Mouse (Mus musculus) embryonic facial prominence, embryonic 12.5 days (tissue): ENCODE data around the gene Smim4. TPM values are rescaled to one million over a fixed set of nuclear protein-coding genes. Genes with fewer than 3 reads are reported as not detected.

Source experiments
- ATAC-seq: fragments of 200-750 bp; cut with Nextera tagmentation; 2 replicates; pipeline ENCODE4 v1.8.0; 2017; ENCODE audit not compliant: insufficient number of reproducible peaks, insufficient read depth, low FRiP score, low TSS enrichment
- H3K27ac ChIP-seq: fragments of 300-500 bp; sonication (generic); 2 replicates; pipeline ENCODE4 v1.5.1; 2016; ENCODE audit warnings: mild to moderate bottlenecking
- H3K27me3 ChIP-seq: fragments of 300-500 bp; sonication (generic); 2 replicates; pipeline ENCODE4 v1.6.1; 2016; ENCODE audit warnings: mild to moderate bottlenecking, moderate library complexity
- H3K36me3 ChIP-seq: fragments of 300-500 bp; sonication (generic); 2 replicates; pipeline ENCODE4 v1.6.1; 2016; ENCODE audit warnings: mild to moderate bottlenecking
- H3K4me1 ChIP-seq: fragments of 300-500 bp; sonication (generic); 2 replicates; pipeline ENCODE4 v1.6.1; 2016
- H3K4me2 ChIP-seq: fragments of 300-500 bp; sonication (generic); replicated peaks from 2 replicates; pipeline ENCODE4 v1.6.1; 2016; ENCODE audit warnings: mild to moderate bottlenecking, moderate library complexity
- H3K4me3 ChIP-seq: fragments of 300-500 bp; sonication (generic); 2 replicates; pipeline ENCODE4 v1.5.1; 2016; ENCODE audit warnings: mild to moderate bottlenecking
- H3K9ac ChIP-seq: fragments of 300-500 bp; sonication (generic); 2 replicates; pipeline ENCODE4 v1.6.1; 2016; ENCODE audit warnings: mild to moderate bottlenecking, moderate library complexity
- H3K9me3 ChIP-seq: fragments of 300-500 bp; sonication (generic); 2 replicates; pipeline ENCODE4 v1.6.1; 2016; ENCODE audit warnings: mild to moderate bottlenecking, moderate library complexity
- WGBS: fragments of 180-500 bp; shearing (Covaris S2); methylation state at CpG from one replicate; pipeline ENCODE4 v1.1.7; 2016; 5-methylcytosine and 5-hydroxymethylcytosine counted together
- polyA plus RNA-seq: library from polyadenylated mRNA; unstranded; fragments of >200 nt; fragmentation: Nextera tagmentation; extraction: Ambion mirVana; gene quantifications from 2 replicates; pipeline ENCODE4 v1.2.1, GENCODE M21; 2016

Gene Smim4
- polyA plus RNA-seq, 1 experiment from 2014 or later, result 59.1 TPM

- no peak overlapping the region for H3K27ac ChIP-seq
- no peaks in the 10 kb centered on the region for H3K27me3 ChIP-seq
- no peak overlapping the region for H3K4me3 ChIP-seq
- no peaks in the 10 kb centered on the region for H3K9me3 ChIP-seq
- H3K36me3 ChIP-seq, result peaks cover 6% of the 10 kb centered on the region
- H3K4me2 ChIP-seq, result no peak overlapping the region
- no peak for ATAC-seq
- WGBS, result 62% methylated on average over 7 of the region's 7 CpGs
- H3K4me1 ChIP-seq, result peaks cover 9% of the 10 kb centered on the region
- no peak overlapping the region for H3K9ac ChIP-seq
Observed at GRCm38 (mm10) chr14:31165458-31165857, 36.7 kb upstream of the Smim4 start.

- Histone ChIP-seq H3K4me3 (no peak overlapping the region), H3K27ac (no peak overlapping the region), H3K4me1 (peaks cover 9% of the 10 kb centered on the region), H3K4me2 (no peak overlapping the region), H3K9me3 (no peaks in the 10 kb centered on the region), H3K36me3 (0 out of 2 replicates have a peak, but pooled peaks cover 1% of the 10 kb centered on the region), H3K9ac (no peak overlapping the region), H3K27me3 (no peaks in the 10 kb centered on the region)
- WGBS, result 62% methylated on average over 2 of the region's 2 CpGs
- no peak for ATAC-seq
Observed at GRCm38 (mm10) chr14:31165010-31165409, 36.3 kb upstream of the Smim4 start.

GRCm38 (mm10) chr14:31164067-31164466 is 35.3 kb upstream of the Smim4 start:
- H3K9me3 ChIP-seq, result no peaks in the 10 kb centered on the region
- WGBS, result 79% methylated on average over 8 of the region's 8 CpGs
- no peak for ATAC-seq
- peaks cover 9% of the 10 kb centered on the region for H3K4me1 ChIP-seq
- H3K4me3 ChIP-seq, result no peak overlapping the region
- H3K36me3 ChIP-seq, result no peaks in the 10 kb centered on the region
- H3K27ac ChIP-seq, result no peak overlapping the region
- no peaks in the 10 kb centered on the region for H3K27me3 ChIP-seq
- H3K4me2 ChIP-seq, result no peak overlapping the region
- no peak overlapping the region for H3K9ac ChIP-seq

- Histone ChIP-seq H3K27me3 (no peaks in the 10 kb centered on the region), H3K36me3 (no peaks in the 10 kb centered on the region), H3K4me3 (no peak overlapping the region), H3K4me1 (peaks cover 6% of the 10 kb centered on the region), H3K27ac (no peak overlapping the region), H3K4me2 (no peak overlapping the region), H3K9me3 (no peaks in the 10 kb centered on the region), H3K9ac (no peak overlapping the region)
- no peak for ATAC-seq
- 74% methylated on average over 10 of the region's 10 CpGs for WGBS
Observed at GRCm38 (mm10) chr14:31161638-31162037, 32.9 kb upstream of the Smim4 start.

GRCm38 (mm10) chr14:31161191-31161590 is 32.4 kb upstream of the Smim4 start:
- ATAC-seq, result no peak
- no peaks in the 10 kb centered on the region for H3K9me3 ChIP-seq
- 91% methylated on average over 7 of the region's 7 CpGs for WGBS
- H3K27ac ChIP-seq, result no peak overlapping the region
- no peak overlapping the region for H3K9ac ChIP-seq
- H3K36me3 ChIP-seq, result no peaks in the 10 kb centered on the region
- peaks cover 1% of the 10 kb centered on the region for H3K4me1 ChIP-seq
- no peak overlapping the region for H3K4me2 ChIP-seq
- H3K27me3 ChIP-seq, result no peaks in the 10 kb centered on the region
- H3K4me3 ChIP-seq, result no peak overlapping the region

GRCm38 (mm10) chr14:31160196-31161150 is 31.7 kb upstream of the Smim4 start:
- H3K9me3 ChIP-seq, result no peaks in the 10 kb centered on the region
- 75% methylated on average over 27 of the region's 27 CpGs for WGBS
- H3K27ac ChIP-seq, result no peak overlapping the region
- H3K4me1 ChIP-seq, result no peaks in the 10 kb centered on the region
- H3K9ac ChIP-seq, result no peak overlapping the region
- H3K4me3 ChIP-seq, result no peak overlapping the region
- H3K4me2 ChIP-seq, result no peak overlapping the region
- no peaks in the 10 kb centered on the region for H3K36me3 ChIP-seq
- no peak; the same call in 1 of the 2 replicates for ATAC-seq
- no peaks in the 10 kb centered on the region for H3K27me3 ChIP-seq

- Histone ChIP-seq H3K27me3 (no peaks in the 10 kb centered on the region), H3K9ac (no peak overlapping the region), H3K36me3 (peaks cover 23% of the 10 kb centered on the region), H3K4me1 (no peaks in the 10 kb centered on the region), H3K9me3 (no peaks in the 10 kb centered on the region), H3K4me3 (no peak overlapping the region), H3K27ac (no peak overlapping the region), H3K4me2 (no peak overlapping the region)
- WGBS, result 91% methylated on average over 11 of the region's 11 CpGs
- no peak for ATAC-seq
Observed at GRCm38 (mm10) chr14:31145694-31146093, 16.9 kb upstream of the Smim4 start.

GRCm38 (mm10) chr14:31141011-31141410 is 12.3 kb upstream of the Smim4 start:
- 97% methylated on average over 14 of the region's 14 CpGs for WGBS
- Histone ChIP-seq H3K4me2 (no peak overlapping the region), H3K9ac (no peak overlapping the region), H3K36me3 (peaks cover 69% of the 10 kb centered on the region), H3K27ac (no peak overlapping the region), H3K4me1 (no peaks in the 10 kb centered on the region), H3K4me3 (no peak overlapping the region), H3K27me3 (no peaks in the 10 kb centered on the region), H3K9me3 (no peaks in the 10 kb centered on the region)
- ATAC-seq, result no peak

- Histone ChIP-seq H3K4me2 (no peak overlapping the region), H3K36me3 (peaks cover 78% of the 10 kb centered on the region), H3K27ac (no peak overlapping the region), H3K4me3 (no peak overlapping the region), H3K9me3 (no peaks in the 10 kb centered on the region), H3K4me1 (no peaks in the 10 kb centered on the region), H3K9ac (no peak overlapping the region), H3K27me3 (no peaks in the 10 kb centered on the region)
- no peak for ATAC-seq
- 93% methylated on average over 15 of the region's 15 CpGs for WGBS
Observed at GRCm38 (mm10) chr14:31140141-31140540, 11.4 kb upstream of the Smim4 start.

- Histone ChIP-seq H3K9me3 (no peaks in the 10 kb centered on the region), H3K36me3 (peaks cover 83% of the 10 kb centered on the region), H3K27me3 (no peaks in the 10 kb centered on the region), H3K4me3 (no peak overlapping the region), H3K9ac (no peak overlapping the region), H3K4me1 (no peaks in the 10 kb centered on the region), H3K4me2 (no peak overlapping the region), H3K27ac (no peak overlapping the region)
- no peak for ATAC-seq
- 89% methylated on average over 12 of the region's 12 CpGs for WGBS
Observed at GRCm38 (mm10) chr14:31139666-31140065, 10.9 kb upstream of the Smim4 start.

- Histone ChIP-seq H3K9me3 (no peaks in the 10 kb centered on the region), H3K4me3 (no peak overlapping the region), H3K36me3 (peaks cover 89% of the 10 kb centered on the region), H3K4me1 (peaks cover 4% of the 10 kb centered on the region; the same call in 1 of the 2 replicates), H3K27me3 (no peaks in the 10 kb centered on the region), H3K9ac (no peak overlapping the region), H3K4me2 (no peak overlapping the region), H3K27ac (no peak overlapping the region)
- 92% methylated on average over 9 of the region's 9 CpGs for WGBS
- no peak for ATAC-seq
Observed at GRCm38 (mm10) chr14:31138897-31139429, 10.2 kb upstream of the Smim4 start.
